11 mouse cellular contexts compared by ENCODE assay signal in genomic region chr2:173608020-173608958, GRCm38 (mm10). TPM values are rescaled to one million over a fixed set of nuclear protein-coding genes. Genes with fewer than 3 reads are reported as not detected.
DNase-seq lines count a peak whose midpoint lies in the region; ATAC-seq and TF ChIP-seq lines count a peak whose summit lies in the region.
"Had no signal": no experiment of that assay in that cellular context is flagged by ENCODE, and none has a peak within 500 bp of the region (broad histone marks: within the 10 kb centered on the region; RNA-seq: fewer than 3 reads in every experiment).

No protein-coding gene starts in this region.

- H3K27me3 ChIP-seq in liver, adult 2 months (ENCODE audit: control insufficient read depth, insufficient read depth, low read length): no peaks in the 10 kb centered on the region
- no peaks in the 10 kb centered on the region for H3K27me3 ChIP-seq in liver, embryonic 11.5 days (replicated peaks; ENCODE audit: control insufficient read depth, insufficient read depth, low read length)
- H3K27me3 ChIP-seq in forebrain, embryonic 14.5 days (replicated peaks; ENCODE audit: control insufficient read depth, insufficient read depth, low read length): no peaks in the 10 kb centered on the region
- no peaks in the 10 kb centered on the region for H3K27me3 ChIP-seq in midbrain, postnatal 0 days (ENCODE audit: insufficient read depth, low read length)

- intact Hi-C loops in heart, postnatal 25 days (cut with DNase I): no loop called here

- TF ChIP-seq CTCF in liver, adult 2 months (IDR thresholded peaks at IDR 0.05; ENCODE audit: low read depth, low read length): no peak
- no peak for TF ChIP-seq CTCF in midbrain, postnatal 0 days (IDR thresholded peaks at IDR 0.05)

- WGBS in liver, adult 2 months: 82% methylated on average over 10 of the region's 10 CpGs
- WGBS in liver, embryonic 11.5 days: 90% methylated on average over 10 of the region's 10 CpGs
- WGBS in forebrain, embryonic 14.5 days: 62% methylated on average over 10 of the region's 10 CpGs
- WGBS in midbrain, postnatal 0 days: 83% methylated on average over 10 of the region's 10 CpGs

- ATAC-seq in liver, embryonic 11.5 days (replicated peaks; ENCODE audit: low FRiP score): no peak
- ATAC-seq in forebrain, embryonic 14.5 days: peak; percentile 79
- no peak for ATAC-seq in midbrain, postnatal 0 days (ENCODE audit: low FRiP score)
- ATAC-seq in monocyte, adult 5-6 weeks (replicated peaks; ENCODE audit: insufficient number of reproducible peaks, low FRiP score, low TSS enrichment, poor library complexity, severe bottlenecking): no peak
- ATAC-seq in megakaryocyte progenitor cell, adult 5-6 weeks (replicated peaks; ENCODE audit: poor library complexity): no peak

- no peak overlapping the region for H3K4me2 ChIP-seq in liver, embryonic 11.5 days
- no peak overlapping the region for H3K4me2 ChIP-seq in forebrain, embryonic 14.5 days (ENCODE audit: low read length)
- no peak overlapping the region for H3K4me2 ChIP-seq in midbrain, postnatal 0 days (ENCODE audit: low read depth, low read length, poor library complexity, severe bottlenecking)

- no peak overlapping the region for H3K27ac ChIP-seq in liver, adult 2 months (replicated peaks; ENCODE audit: insufficient read depth, low read depth, low read length)
- no peak overlapping the region for H3K27ac ChIP-seq in liver, embryonic 11.5 days (ENCODE audit: low read depth, low read length)
- H3K27ac ChIP-seq in forebrain, embryonic 14.5 days (ENCODE audit: low read depth, low read length): 0 out of 2 replicates have a peak overlapping the region, but pooled peaks have one; percentile 5
- no peak overlapping the region for H3K27ac ChIP-seq in midbrain, postnatal 0 days (ENCODE audit: low read depth, low read length)

- TF ChIP-seq POLR2A in liver, adult 2 months (IDR thresholded peaks at IDR 0.05; ENCODE audit: extremely low read depth, insufficient read depth, low read length): no peak

- H3K9ac ChIP-seq in liver, adult 2 months (ENCODE audit: low read depth, low read length): no peak overlapping the region
- no peak overlapping the region for H3K9ac ChIP-seq in liver, embryonic 11.5 days (ENCODE audit: low read depth, low read length)
- H3K9ac ChIP-seq in forebrain, embryonic 14.5 days (ENCODE audit: low read length): no peak overlapping the region
- H3K9ac ChIP-seq in midbrain, postnatal 0 days (replicated peaks; ENCODE audit: low read length, poor library complexity, severe bottlenecking): no peak overlapping the region

- no peaks in the 10 kb centered on the region for H3K79me2 ChIP-seq in liver, adult 2 months (ENCODE audit: control insufficient read depth, insufficient read depth, low read length)

- H3K36me3 ChIP-seq in liver, adult 2 months (ENCODE audit: control insufficient read depth, insufficient read depth, low read length): peaks cover 3% of the 10 kb centered on the region; the same call in 1 of the 2 replicates
- H3K36me3 ChIP-seq in liver, embryonic 11.5 days (ENCODE audit: control insufficient read depth, insufficient read depth, low read length): peaks cover 3% of the 10 kb centered on the region; the same call in 1 of the 2 replicates
- no peaks in the 10 kb centered on the region for H3K36me3 ChIP-seq in forebrain, embryonic 14.5 days (ENCODE audit: control insufficient read depth, insufficient read depth, low read length)
- H3K36me3 ChIP-seq in midbrain, postnatal 0 days (ENCODE audit: insufficient read depth, low read length): no peaks in the 10 kb centered on the region

- H3K9me3 ChIP-seq in liver, embryonic 11.5 days (ENCODE audit: control insufficient read depth, low read length): no peaks in the 10 kb centered on the region
- H3K9me3 ChIP-seq in forebrain, embryonic 14.5 days (replicated peaks; ENCODE audit: control insufficient read depth, low read length): no peaks in the 10 kb centered on the region
- H3K9me3 ChIP-seq in midbrain, postnatal 0 days (ENCODE audit: low read length): no peaks in the 10 kb centered on the region

- H3K4me3 ChIP-seq in liver, adult 2 months (ENCODE audit: insufficient read depth, low read depth, low read length): no peak overlapping the region
- H3K4me3 ChIP-seq in liver, embryonic 11.5 days (ENCODE audit: low read depth, low read length): no peak overlapping the region
- no peak overlapping the region for H3K4me3 ChIP-seq in forebrain, embryonic 14.5 days (ENCODE audit: low read depth, low read length)
- no peak overlapping the region for H3K4me3 ChIP-seq in midbrain, postnatal 0 days (ENCODE audit: low read depth, low read length)

- no peaks in the 10 kb centered on the region for H3K4me1 ChIP-seq in liver, adult 2 months (ENCODE audit: control insufficient read depth, insufficient read depth, low read length)
- no peaks in the 10 kb centered on the region; the same call in 1 of the 2 replicates for H3K4me1 ChIP-seq in liver, embryonic 11.5 days (replicated peaks; ENCODE audit: control insufficient read depth, insufficient read depth, low read length)
- H3K4me1 ChIP-seq in forebrain, embryonic 14.5 days (ENCODE audit: control insufficient read depth, insufficient read depth, low read length): peaks cover 8% of the 10 kb centered on the region; the same call in 1 of the 2 replicates
- no peaks in the 10 kb centered on the region for H3K4me1 ChIP-seq in midbrain, postnatal 0 days (ENCODE audit: insufficient read depth, low read length)

- DNase-seq in liver, adult 2 months (ENCODE audit: extremely low read depth, low read depth, low spot score): peak; percentile 14
- DNase-seq in liver, embryonic 11.5 days (ENCODE audit: low spot score): no peak
- peak; percentile 86 for DNase-seq in forebrain, embryonic 14.5 days (ENCODE audit: low spot score)
- DNase-seq in heart, postnatal 25 days (ENCODE audit: low spot score): peak; percentile 19
- DNase-seq in midbrain, postnatal 0 days (ENCODE audit: low spot score): peak; percentile 62
- no peak for DNase-seq in urinary bladder, postnatal 25 days (ENCODE audit: low spot score)
- DNase-seq: cerebellum, adult 9-11 months had no signal

RNA-seq across cellular contexts. Expression of gene Ankrd60, which starts 30.1 kb away (rescaled TPM):
- 0.54 TPM in 1 of 2 replicates, not detected in the other for total RNA-seq in liver, adult 2 months (2014; rRNA removed)
- not detected in 2 replicates for polyA plus RNA-seq in liver, adult 2 months (2012; rRNA removed)
- polyA plus RNA-seq in liver, embryonic 11.5 days (2014; fragmentation: Nextera tagmentation; extraction: Ambion mirVana): not detected in 2 replicates
- not detected in 2 replicates for polyA plus RNA-seq in forebrain, embryonic 14.5 days (2014; fragmentation: Nextera tagmentation; extraction: Ambion mirVana)
- not detected for total RNA-seq in heart, postnatal 25 days (2021)
- total RNA-seq in midbrain, postnatal 0 days (2014; rRNA removed): not detected in 2 replicates
- not detected in 2 replicates for polyA plus RNA-seq in midbrain, postnatal 0 days (2015; fragmentation: Nextera tagmentation; extraction: Ambion mirVana)
- total RNA-seq in monocyte, adult 5-6 weeks (2017): not detected in 3 replicates
- 0.88 TPM in 1 of 2 replicates, not detected in the other for total RNA-seq in megakaryocyte progenitor cell, adult 5-6 weeks (2015)
- not detected in 2 replicates for total RNA-seq in megakaryocyte progenitor cell, adult 5-6 weeks (2017)
- total RNA-seq: MEL had no signal
- polyA plus RNA-seq: limb, embryonic 11.5 days had no signal

RNA-seq across cellular contexts. Expression of gene Rab22a, which starts 51.3 kb away (rescaled TPM):
- total RNA-seq in liver, adult 2 months (2014; rRNA removed): 8.6 and 11.0 TPM in 2 replicates
- polyA plus RNA-seq in liver, adult 2 months (2012; rRNA removed): 20.2 and 25.1 TPM in 2 replicates
- polyA plus RNA-seq in liver, embryonic 11.5 days (2014; fragmentation: Nextera tagmentation; extraction: Ambion mirVana): 26.7 and 26.8 TPM in 2 replicates
- polyA plus RNA-seq in forebrain, embryonic 14.5 days (2014; fragmentation: Nextera tagmentation; extraction: Ambion mirVana): 36.4 and 41.1 TPM in 2 replicates
- 10 to 100 TPM; 33.8 to 34.3 TPM for total RNA-seq in heart, postnatal 25 days (2021)
- 22.4 and 23.7 TPM in 2 replicates for total RNA-seq in midbrain, postnatal 0 days (2014; rRNA removed)
- 31.2 and 34.7 TPM in 2 replicates for polyA plus RNA-seq in midbrain, postnatal 0 days (2015; fragmentation: Nextera tagmentation; extraction: Ambion mirVana)
- total RNA-seq in monocyte, adult 5-6 weeks (2017): 13.1 to 23.1 TPM (median 15.2 TPM) in 3 replicates
- 9.9 and 10.2 TPM in 2 replicates for total RNA-seq in megakaryocyte progenitor cell, adult 5-6 weeks (2015)
- 6.8 and 7.3 TPM in 2 replicates for total RNA-seq in megakaryocyte progenitor cell, adult 5-6 weeks (2017)

Comparison
In these comparisons a context has a peak if more than half of its experiments do, and no peak if none do; other contexts are left out.
1. DNase-seq: peak in liver, adult 2 months (single experiment), forebrain, embryonic 14.5 days (single experiment), heart, postnatal 25 days (single experiment) and midbrain, postnatal 0 days (single experiment); none in liver, embryonic 11.5 days (single experiment) and urinary bladder, postnatal 25 days (single experiment).